Mouse (Mus musculus): ENCODE data around the gene Hoxc12. TPM values are rescaled to one million over a fixed set of nuclear protein-coding genes. Genes with fewer than 3 reads are reported as not detected.

Gene Hoxc12
- total RNA-seq, 2 experiments from 2014 or later, result not detected

DNA sequence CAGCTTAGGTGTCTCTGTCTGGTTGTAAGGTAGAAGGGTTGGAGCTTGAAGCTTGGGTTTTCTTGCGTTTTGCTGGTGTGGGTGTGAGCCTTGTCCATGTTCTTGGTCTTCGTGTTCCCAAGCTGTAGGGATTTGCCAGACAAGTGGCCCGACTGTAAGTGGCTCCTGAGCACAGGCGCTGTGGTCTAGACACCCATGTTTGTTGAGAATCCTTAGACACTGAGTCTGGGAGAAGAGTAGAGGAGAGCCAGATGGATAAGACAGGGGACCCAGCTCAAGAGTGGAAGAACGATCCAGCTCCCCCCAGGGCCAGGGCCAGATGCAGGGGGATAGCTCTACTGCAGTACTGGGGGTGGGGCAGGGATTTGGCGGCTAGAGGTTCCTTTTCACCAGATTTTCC is 36.2 kb downstream of the Hoxc12 start:
- no peak for DNase-seq (ENCODE audit: low spot score in 2 of 2)
- Histone ChIP-seq H3K4me3 (no peak overlapping the region), H3K27ac (no peak overlapping the region)
- TF ChIP-seq CTCF (conservative IDR thresholded peaks at IDR 0.05), result no peak

GRCm38 (mm10) chr15:102975034-102975433 is 38.5 kb downstream of the Hoxc12 start:
- H3K27ac ChIP-seq, result no peak overlapping the region
- TF ChIP-seq CTCF (conservative IDR thresholded peaks at IDR 0.05), result no peak
- no peak overlapping the region for H3K4me3 ChIP-seq
- no peak for DNase-seq (ENCODE audit: low spot score in 2 of 2)

DNA sequence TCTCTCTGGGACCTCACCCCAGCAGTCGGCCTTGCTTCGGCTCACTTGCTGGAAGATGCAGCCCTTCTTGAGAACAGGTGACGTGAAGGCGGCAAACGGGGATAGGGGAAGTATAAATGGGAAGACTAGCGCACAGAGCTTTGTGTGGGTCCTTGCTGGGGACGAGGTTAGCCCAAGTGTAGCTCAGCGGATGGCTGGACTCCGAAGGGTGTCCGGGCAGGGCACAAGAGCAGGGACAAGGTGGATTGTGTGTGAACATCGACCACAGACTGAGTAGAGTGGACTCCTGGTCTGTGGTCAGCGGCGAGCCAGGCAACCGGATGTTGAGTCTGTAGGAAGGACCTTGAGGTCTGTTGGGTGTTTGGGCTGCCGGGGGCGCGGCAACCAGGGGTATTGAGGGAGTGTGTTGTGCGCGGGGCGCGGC is 39.1 kb downstream of the Hoxc12 start:
- no peak for TF ChIP-seq CTCF (conservative IDR thresholded peaks at IDR 0.05)
- DNase-seq (ENCODE audit: low spot score in 2 of 2), result no peak
- H3K4me3 ChIP-seq, result no peak overlapping the region
- no peak overlapping the region for H3K27ac ChIP-seq

GRCm38 (mm10) chr15:102976171-102976570 is 39.6 kb downstream of the Hoxc12 start, which contains the start of gene Hoxc9:
Hoxc9 (plus strand) TSS chr15:102976439.
- Histone ChIP-seq H3K4me3 (no peak within 1 kb of the TSS), H3K27ac (no peak within 1 kb of the TSS)
- no peak for DNase-seq (ENCODE audit: low spot score in 2 of 2)
- TF ChIP-seq CTCF (conservative IDR thresholded peaks at IDR 0.05), result no peak

GRCm38 (mm10) chr15:102976631-102977422 is 40.3 kb downstream of the Hoxc12 start:
- TF ChIP-seq CTCF (conservative IDR thresholded peaks at IDR 0.05), result no peak
- no peak overlapping the region for H3K27ac ChIP-seq
- no peak overlapping the region for H3K4me3 ChIP-seq
- DNase-seq (ENCODE audit: low spot score in 2 of 2), result no peak

DNA sequence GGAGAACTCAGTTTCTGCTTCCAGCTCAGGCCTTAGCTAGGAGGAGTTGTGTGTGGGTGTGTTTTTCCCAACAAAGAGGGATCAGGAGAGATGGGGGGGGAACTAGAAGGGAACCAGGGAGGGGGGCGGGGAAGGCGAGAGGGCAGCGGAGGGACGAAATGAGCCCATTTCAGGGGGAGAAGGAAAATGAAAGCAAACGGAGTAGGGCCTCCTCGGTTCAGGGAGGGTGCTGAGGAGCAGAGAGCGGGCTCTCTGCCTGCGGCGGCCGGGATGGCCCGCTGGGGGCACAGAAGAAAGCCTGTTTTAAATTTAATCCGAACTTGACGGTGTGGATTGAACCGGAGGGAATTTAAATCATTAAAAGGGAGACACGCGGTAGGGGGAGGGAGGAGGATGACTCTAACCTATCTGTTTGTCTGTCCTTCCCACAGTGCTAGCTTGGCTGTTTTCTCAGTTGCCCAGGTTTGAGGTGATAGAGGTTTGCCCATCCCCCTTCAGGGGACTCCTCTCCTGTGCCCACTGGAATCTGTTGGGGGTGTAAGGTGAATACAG is 40.9 kb downstream of the Hoxc12 start:
- H3K4me3 ChIP-seq, result no peak overlapping the region
- no peak for DNase-seq (ENCODE audit: low spot score in 2 of 2)
- no peak for TF ChIP-seq CTCF (conservative IDR thresholded peaks at IDR 0.05)
- H3K27ac ChIP-seq, result no peak overlapping the region

DNA sequence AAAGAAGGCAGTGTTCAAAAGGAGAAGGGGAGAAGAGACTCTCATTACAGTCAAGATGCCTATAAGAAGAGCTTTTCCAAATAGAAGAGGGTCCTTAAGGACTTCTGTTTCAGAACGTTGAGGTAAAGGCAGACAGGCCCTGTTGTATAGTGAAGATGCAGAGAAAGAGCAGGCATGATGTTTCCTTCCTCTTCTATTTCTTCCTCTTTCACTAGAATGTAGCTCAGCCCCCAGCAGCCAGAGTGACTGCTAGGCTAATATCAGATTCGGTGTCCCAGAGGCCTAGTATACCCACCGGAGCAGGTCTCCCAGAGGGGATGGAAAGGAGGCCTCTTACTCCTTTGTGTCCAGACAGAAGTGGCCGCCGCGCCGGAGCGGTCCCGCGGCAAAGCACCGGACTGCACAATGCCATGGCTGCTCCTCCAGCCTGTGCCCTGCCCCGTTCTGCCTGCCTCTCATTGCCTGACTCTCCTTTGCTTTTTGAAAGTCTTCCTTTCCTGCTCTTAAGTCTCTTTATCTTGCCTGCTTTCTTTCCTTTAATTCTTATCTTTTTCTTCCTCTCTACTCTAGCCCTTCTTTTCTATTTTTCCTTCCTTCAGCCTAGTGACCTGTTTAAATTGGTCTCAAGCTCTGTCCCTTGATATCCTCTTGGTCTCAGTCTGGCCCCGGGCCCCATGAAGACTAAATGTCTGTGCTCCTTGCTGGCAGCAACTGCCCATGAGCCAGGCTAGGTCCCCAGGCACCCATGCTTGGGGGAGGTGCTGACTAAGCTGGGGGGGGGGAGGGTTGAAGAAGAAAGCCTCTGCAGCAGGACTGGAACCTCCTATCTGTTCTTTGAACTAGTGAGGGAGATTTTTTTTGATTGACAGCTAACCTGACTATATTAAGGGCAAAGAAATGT is 42.3 kb downstream of the Hoxc12 start:
- Histone ChIP-seq H3K27ac (no peak overlapping the region), H3K4me3 (no peak overlapping the region)
- no peak for TF ChIP-seq CTCF (conservative IDR thresholded peaks at IDR 0.05)
- no peak for DNase-seq (ENCODE audit: low spot score in 2 of 2)

DNA sequence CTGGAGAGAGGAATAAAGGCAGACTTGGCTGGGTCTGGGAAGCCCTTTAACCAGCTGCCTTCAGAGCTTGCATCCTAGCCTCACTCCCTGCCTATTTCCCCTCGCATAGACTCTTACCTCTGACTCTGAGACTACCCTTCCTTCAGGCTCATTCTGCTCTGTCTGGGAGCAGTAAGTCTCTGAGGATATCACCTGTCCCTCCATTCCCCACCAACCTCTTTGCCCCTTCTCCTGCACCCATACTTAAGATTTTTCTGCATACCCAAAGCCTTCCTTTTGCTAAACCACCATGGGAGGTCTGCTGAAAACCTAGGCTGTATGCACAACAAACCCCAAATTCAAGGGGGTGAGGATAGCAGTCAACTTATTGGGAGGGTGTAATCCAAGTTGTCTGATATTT is 43.4 kb downstream of the Hoxc12 start:
- TF ChIP-seq CTCF (conservative IDR thresholded peaks at IDR 0.05), result no peak
- Histone ChIP-seq H3K4me3 (no peak overlapping the region), H3K27ac (no peak overlapping the region)
- DNase-seq (ENCODE audit: low spot score in 2 of 2), result no peak

GRCm38 (mm10) chr15:102980352-102980751 is 43.8 kb downstream of the Hoxc12 start:
- DNase-seq (ENCODE audit: low spot score in 2 of 2), result no peak
- Histone ChIP-seq H3K4me3 (no peak overlapping the region), H3K27ac (no peak overlapping the region)
- TF ChIP-seq CTCF (conservative IDR thresholded peaks at IDR 0.05), result no peak

DNA sequence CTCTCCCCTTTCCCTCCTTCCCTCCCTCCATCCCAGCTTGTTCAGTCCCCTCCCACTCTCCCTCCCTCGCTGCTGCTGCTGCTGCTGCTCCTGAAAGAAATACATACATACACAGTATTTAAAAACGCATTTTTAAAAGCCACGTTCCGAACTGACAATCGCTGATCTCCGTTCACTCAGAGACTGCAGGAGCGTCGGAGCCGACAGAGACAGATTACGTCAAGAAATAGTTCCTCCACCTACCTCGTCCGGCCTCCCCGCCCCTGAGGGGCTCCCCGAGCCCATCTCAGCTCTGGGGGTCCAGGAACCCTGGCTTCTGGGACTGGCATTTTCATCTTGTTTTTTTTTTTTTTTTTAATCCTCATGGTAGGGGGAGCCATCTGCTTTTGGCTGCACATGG is 44.4 kb downstream of the Hoxc12 start:
- TF ChIP-seq CTCF (conservative IDR thresholded peaks at IDR 0.05), result no peak
- no peak overlapping the region for H3K27ac ChIP-seq
- DNase-seq (ENCODE audit: low spot score in 2 of 2), result no peak
- H3K4me3 ChIP-seq, result no peak overlapping the region

- Histone ChIP-seq H3K4me3 (no peak overlapping the region), H3K27ac (no peak overlapping the region)
- DNase-seq (ENCODE audit: low spot score in 2 of 2), result no peak
- no peak for TF ChIP-seq CTCF (conservative IDR thresholded peaks at IDR 0.05)
Measured at GRCm38 (mm10) chr15:102981379-102982288, 45.1 kb downstream of the Hoxc12 start.

DNA sequence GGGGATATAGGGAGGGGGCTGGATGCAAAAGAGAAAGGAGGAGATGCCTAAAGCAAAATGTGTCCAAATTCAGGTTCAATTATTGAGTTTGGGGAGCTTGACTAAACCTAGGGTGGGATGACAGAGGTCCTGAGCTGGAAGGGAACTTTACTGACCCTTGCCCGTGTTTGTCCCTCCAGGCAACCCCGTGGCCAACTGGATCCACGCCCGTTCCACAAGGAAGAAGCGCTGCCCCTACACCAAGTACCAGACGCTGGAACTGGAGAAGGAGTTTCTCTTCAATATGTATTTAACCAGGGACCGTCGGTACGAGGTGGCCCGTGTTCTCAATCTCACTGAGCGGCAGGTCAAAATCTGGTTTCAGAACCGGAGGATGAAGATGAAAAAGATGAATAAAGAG is 47.2 kb downstream of the Hoxc12 start:
- no peak overlapping the region for H3K27ac ChIP-seq
- no peak overlapping the region for H3K4me3 ChIP-seq
- DNase-seq (ENCODE audit: low spot score in 2 of 2), result no peak
- no peak for TF ChIP-seq CTCF (conservative IDR thresholded peaks at IDR 0.05)

Data from layer of hippocampus, adult 2 months (tissue).